Mouse (Mus musculus) cerebellum, adult 2 months (tissue): ENCODE measurements around the gene Ptpn1.

Source experiments
- CTCF ChIP-seq: fragments of 200-500 bp; IDR thresholded peaks from 2 replicates; pipeline ENCODE4 v1.5.1; 2011; ENCODE audit warnings: low read depth, mild to moderate bottlenecking, control low read depth, low read length, moderate library complexity, borderline replicate concordance; ENCODE audit not compliant: insufficient read depth
- POLR2A ChIP-seq: fragments of 200-500 bp; IDR thresholded peaks from 2 replicates; pipeline ENCODE4 v1.6.1; 2011; ENCODE audit warnings: low read length, control low read depth, borderline replicate concordance; ENCODE audit not compliant: insufficient read depth

DNA sequence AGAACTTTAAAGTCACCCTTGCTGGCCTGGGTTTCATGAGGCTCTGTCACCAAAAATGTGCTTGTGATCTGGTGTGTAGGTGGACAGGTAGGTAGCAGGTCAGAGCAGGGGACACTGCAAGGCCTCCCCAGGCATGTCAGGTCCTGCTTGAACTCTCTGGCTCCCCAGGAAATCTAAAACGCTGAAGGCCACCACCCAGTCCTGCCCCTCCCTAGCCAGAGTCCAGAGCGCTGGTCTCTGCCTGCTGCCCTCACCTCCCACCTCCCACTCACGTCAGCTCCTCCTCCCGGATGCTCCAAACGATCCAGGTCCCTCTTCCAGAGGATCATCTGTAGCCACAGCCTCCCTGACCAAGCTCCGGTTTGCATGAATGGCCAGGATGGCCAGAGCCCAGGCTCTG, 43.0 kb upstream of the Ptpn1 start:
- TF ChIP-seq CTCF, result no peak
- no peak for TF ChIP-seq POLR2A
